Mouse (Mus musculus) midbrain, embryonic 15.5 days (tissue): ENCODE measurements around the gene Ccdc28b. TPM values are rescaled to one million over a fixed set of nuclear protein-coding genes. Genes with fewer than 3 reads are reported as not detected.

Experiments
- ATAC-seq: fragments of 200-750 bp; cut with Nextera tagmentation; replicated peaks from 2 replicates; pipeline ENCODE4 v1.8.0; 2017; ENCODE audit warnings: moderate TSS enrichment
- H3K27ac ChIP-seq: fragments of 300-500 bp; sonication (generic); 2 replicates; pipeline ENCODE4 v1.5.1; 2015; ENCODE audit warnings: mild to moderate bottlenecking, inconsistent platforms
- H3K27me3 ChIP-seq: fragments of 300-500 bp; sonication (generic); replicated peaks from 2 replicates; pipeline ENCODE4 v1.6.1; 2015; ENCODE audit warnings: inconsistent platforms
- H3K36me3 ChIP-seq: fragments of 300-500 bp; sonication (generic); replicated peaks from 2 replicates; pipeline ENCODE4 v1.6.1; 2015; ENCODE audit warnings: inconsistent platforms
- H3K4me1 ChIP-seq: fragments of 300-500 bp; sonication (generic); 2 replicates; pipeline ENCODE4 v1.6.1; 2015; ENCODE audit warnings: inconsistent platforms
- H3K4me2 ChIP-seq: fragments of 300-500 bp; sonication (generic); 2 replicates; pipeline ENCODE4 v1.6.1; 2015; ENCODE audit warnings: inconsistent platforms, mild to moderate bottlenecking, moderate library complexity
- H3K4me3 ChIP-seq: fragments of 300-500 bp; sonication (generic); 2 replicates; pipeline ENCODE4 v1.5.1; 2015; ENCODE audit warnings: mild to moderate bottlenecking, inconsistent platforms
- H3K9ac ChIP-seq: fragments of 300-500 bp; sonication (generic); 2 replicates; pipeline ENCODE4 v1.6.1; 2015; ENCODE audit warnings: mild to moderate bottlenecking, inconsistent platforms
- H3K9me3 ChIP-seq: fragments of 300-500 bp; sonication (generic); 2 replicates; pipeline ENCODE4 v1.6.1; 2016; ENCODE audit warnings: inconsistent platforms
- WGBS: fragments of 180-500 bp; shearing (Covaris S2); methylation state at CpG from one replicate; pipeline ENCODE4 v1.1.7; 2015; ENCODE audit warnings: mixed read lengths; 5-methylcytosine and 5-hydroxymethylcytosine counted together
- polyA plus RNA-seq: library from polyadenylated mRNA; unstranded; fragments of >200 nt; fragmentation: Nextera tagmentation; extraction: Ambion mirVana; gene quantifications from 2 replicates; pipeline ENCODE4 v1.2.1, GENCODE M21; 2015

The Ccdc28b gene
- 166 and 173 TPM in 2 replicates for polyA plus RNA-seq

- 2% methylated on average over 10 of the region's 10 CpGs for WGBS
- Histone ChIP-seq H3K4me2 (peak within 1 kb of the TSS; percentile 82), H3K4me1 (peaks cover 53% of the 10 kb centered on the region), H3K9me3 (no peaks in the 10 kb centered on the region), H3K27me3 (no peaks in the 10 kb centered on the region), H3K27ac (peak within 1 kb of the TSS; percentile 91), H3K36me3 (peaks cover 22% of the 10 kb centered on the region), H3K9ac (peak within 1 kb of the TSS; percentile 70), H3K4me3 (peak within 1 kb of the TSS; percentile 54)
- ATAC-seq: peak; percentile 55
Measured at GRCm38 (mm10) chr4:129623681-129624091, at the start of gene Ccdc28b. Gene Ccdc28b (minus strand): TSS chr4:129623947.

- Histone ChIP-seq H3K4me1 (peaks cover 22% of the 10 kb centered on the region), H3K9ac (peak overlapping the region; percentile 83), H3K9me3 (no peaks in the 10 kb centered on the region), H3K27me3 (no peaks in the 10 kb centered on the region), H3K4me2 (peak overlapping the region; percentile 72), H3K4me3 (peak overlapping the region; percentile 92), H3K27ac (peak overlapping the region; percentile 89), H3K36me3 (peaks cover 18% of the 10 kb centered on the region; the same call in 1 of the 2 replicates)
- ATAC-seq: no peak
- 9% methylated on average over 10 of the region's 10 CpGs for WGBS
Measured at GRCm38 (mm10) chr4:129672878-129673449, 49.2 kb upstream of the Ccdc28b start.

DNA sequence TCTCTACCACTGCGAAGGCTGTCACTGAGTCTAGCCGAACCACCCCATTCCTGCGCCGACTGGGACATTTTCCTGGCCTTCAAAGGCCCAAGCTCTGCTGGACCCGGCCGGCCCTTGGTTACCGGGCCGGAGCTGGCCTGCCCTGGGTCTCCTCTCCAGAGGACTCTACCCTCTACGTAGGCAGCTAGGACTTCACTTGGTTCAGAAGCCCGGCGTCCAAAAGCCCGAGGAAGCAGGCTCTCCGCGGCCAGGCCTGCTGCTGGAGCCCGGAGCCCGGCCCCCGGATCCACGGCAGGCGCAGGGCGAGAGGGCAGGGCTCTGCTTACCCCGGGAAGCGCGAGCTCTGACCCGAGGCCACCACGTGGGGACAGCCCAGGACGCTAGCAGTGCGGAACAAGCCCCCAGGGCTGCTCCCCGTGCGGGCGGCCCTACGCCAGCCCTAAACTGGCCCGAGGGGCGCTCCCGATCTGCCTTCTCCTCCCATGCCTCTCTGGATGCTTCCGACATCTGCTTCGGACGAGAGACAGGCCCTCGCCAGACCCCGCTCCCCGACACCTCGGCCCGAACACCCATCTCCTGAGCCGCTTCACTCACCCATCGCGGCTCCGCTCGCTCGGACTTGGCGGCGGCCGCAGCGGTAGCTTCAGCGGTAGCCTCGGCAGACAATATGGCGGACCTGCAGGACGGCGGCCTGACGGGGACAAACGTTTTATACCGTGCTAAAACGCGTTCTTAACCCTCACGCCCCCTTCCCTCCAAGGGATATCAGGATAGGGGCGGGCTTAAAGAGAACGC, 48.5 kb upstream of the Ccdc28b start, which contains the start of gene Kpna6:
TSS of gene Kpna6 (minus strand) at position 685 of the 795 bp plus-strand sequence.
- peaks cover 18% of the 10 kb centered on the region; the same call in 1 of the 2 replicates for H3K36me3 ChIP-seq
- under 1% methylated on average over 65 of the region's 65 CpGs for WGBS
- H3K9me3 ChIP-seq: no peaks in the 10 kb centered on the region
- no peaks in the 10 kb centered on the region for H3K27me3 ChIP-seq
- H3K9ac ChIP-seq: peak within 1 kb of the TSS; percentile 83
- H3K4me2 ChIP-seq: peak within 1 kb of the TSS; percentile 72
- ATAC-seq: peak; percentile 91
- H3K27ac ChIP-seq: peak within 1 kb of the TSS; percentile 89
- peak within 1 kb of the TSS; percentile 92 for H3K4me3 ChIP-seq
- peaks cover 22% of the 10 kb centered on the region for H3K4me1 ChIP-seq

- Histone ChIP-seq H3K9me3 (no peaks in the 10 kb centered on the region), H3K4me2 (peak overlapping the region; percentile 72), H3K27ac (peak overlapping the region; percentile 89), H3K4me1 (peaks cover 22% of the 10 kb centered on the region), H3K9ac (peak overlapping the region; percentile 83), H3K4me3 (peak overlapping the region; percentile 92), H3K36me3 (peaks cover 11% of the 10 kb centered on the region; the same call in 1 of the 2 replicates), H3K27me3 (no peaks in the 10 kb centered on the region)
- ATAC-seq: 0 out of 2 replicates have a peak, but pooled peaks have one; percentile 16
- WGBS: 6% methylated on average over 12 of the region's 12 CpGs
Measured at GRCm38 (mm10) chr4:129671491-129672082, 47.8 kb upstream of the Ccdc28b start.

DNA sequence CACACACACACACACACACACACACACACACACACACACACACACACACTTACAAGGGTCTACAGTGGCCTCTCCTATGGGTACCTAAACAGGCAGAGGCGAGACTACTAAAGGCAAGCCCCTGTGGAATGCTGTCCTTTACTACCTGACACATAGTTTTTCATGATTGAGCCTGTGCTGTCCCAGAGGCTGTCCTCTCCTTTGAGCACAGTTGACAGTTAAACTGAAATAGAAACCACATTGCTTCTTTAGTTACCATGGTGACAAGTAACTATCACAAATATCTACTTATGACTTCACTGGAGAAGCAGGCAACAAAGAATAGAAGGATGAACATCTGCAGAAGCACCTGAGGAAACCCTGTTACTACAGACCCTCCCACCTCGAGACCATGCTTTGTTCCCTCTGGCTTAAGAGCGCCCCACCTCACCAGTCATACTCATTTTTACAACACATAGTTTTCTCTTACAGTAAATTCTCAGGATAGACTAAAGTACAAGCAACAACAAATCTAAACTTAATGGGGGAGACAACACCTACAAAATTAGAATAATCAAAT, 38.6 kb upstream of the Ccdc28b start:
- no peak overlapping the region for H3K27ac ChIP-seq
- H3K9me3 ChIP-seq: no peaks in the 10 kb centered on the region
- no peak overlapping the region for H3K4me3 ChIP-seq
- peaks cover 27% of the 10 kb centered on the region for H3K36me3 ChIP-seq
- no peaks in the 10 kb centered on the region for H3K27me3 ChIP-seq
- no peak overlapping the region for H3K9ac ChIP-seq
- H3K4me2 ChIP-seq: no peak overlapping the region
- WGBS: 90% methylated on average over 3 of the region's 3 CpGs
- no peak for ATAC-seq
- H3K4me1 ChIP-seq: no peaks in the 10 kb centered on the region; the same call in 1 of the 2 replicates

- Histone ChIP-seq H3K9me3 (no peaks in the 10 kb centered on the region), H3K27me3 (no peaks in the 10 kb centered on the region), H3K9ac (no peak overlapping the region), H3K27ac (no peak overlapping the region), H3K4me2 (no peak overlapping the region), H3K4me3 (no peak overlapping the region), H3K4me1 (no peaks in the 10 kb centered on the region; the same call in 1 of the 2 replicates), H3K36me3 (peaks cover 34% of the 10 kb centered on the region)
- no peak for ATAC-seq
- 98% methylated on average over 3 of the region's 3 CpGs for WGBS
Measured at GRCm38 (mm10) chr4:129661584-129661983, 37.8 kb upstream of the Ccdc28b start.

DNA sequence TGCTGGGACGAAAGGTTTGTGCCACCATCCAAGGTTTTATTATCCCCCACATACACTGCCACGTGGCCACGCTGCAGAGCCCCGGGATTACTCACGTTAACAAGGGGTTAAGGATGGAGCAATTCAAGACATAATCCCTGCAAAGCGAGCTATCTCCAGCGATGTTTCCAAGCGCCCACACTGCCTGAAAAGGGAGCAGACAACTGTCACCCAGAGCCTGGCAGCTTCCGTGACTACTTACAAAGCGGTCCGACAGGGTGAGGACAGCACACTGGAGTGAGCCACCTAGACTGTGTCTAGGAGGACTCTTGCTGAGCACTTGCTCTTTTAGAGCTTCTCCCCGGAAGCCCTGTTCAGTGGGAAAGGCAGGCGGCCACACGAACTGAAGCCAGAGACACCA, 31.0 kb upstream of the Ccdc28b start:
- 90% methylated on average over 14 of the region's 14 CpGs for WGBS

DNA sequence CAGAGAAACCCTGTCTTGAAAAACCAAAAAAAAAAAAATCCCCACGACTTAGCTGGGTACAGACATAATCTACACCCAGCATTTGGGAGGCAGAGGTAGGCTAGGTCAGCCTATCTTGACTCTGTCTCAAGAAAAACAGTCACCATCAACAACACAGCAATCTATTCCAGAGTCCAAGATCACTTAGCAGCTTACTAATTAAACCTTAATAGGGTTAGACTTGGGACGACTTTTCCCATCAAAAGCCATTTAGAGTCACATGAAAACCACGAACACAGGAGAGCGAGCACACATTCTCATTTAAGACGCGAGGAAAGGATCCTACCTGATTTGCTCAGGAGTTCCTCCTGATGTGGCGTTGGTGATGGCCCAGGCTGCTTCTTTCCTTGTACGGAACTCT, 26.6 kb upstream of the Ccdc28b start:
- Histone ChIP-seq H3K4me2 (no peak overlapping the region), H3K4me3 (no peak overlapping the region), H3K9me3 (no peaks in the 10 kb centered on the region), H3K36me3 (peaks cover 80% of the 10 kb centered on the region), H3K4me1 (no peaks in the 10 kb centered on the region), H3K27ac (no peak overlapping the region), H3K27me3 (no peaks in the 10 kb centered on the region), H3K9ac (no peak overlapping the region)
- ATAC-seq: no peak
- WGBS: 96% methylated on average over 8 of the region's 8 CpGs

More for the DNA sequence above, 31.0 kb upstream of the Ccdc28b start:
- Histone ChIP-seq H3K4me3 (no peak overlapping the region), H3K4me2 (no peak overlapping the region), H3K36me3 (peaks cover 77% of the 10 kb centered on the region), H3K9ac (no peak overlapping the region), H3K27ac (no peak overlapping the region), H3K27me3 (no peaks in the 10 kb centered on the region), H3K4me1 (no peaks in the 10 kb centered on the region), H3K9me3 (no peaks in the 10 kb centered on the region)
- no peak for ATAC-seq

DNA sequence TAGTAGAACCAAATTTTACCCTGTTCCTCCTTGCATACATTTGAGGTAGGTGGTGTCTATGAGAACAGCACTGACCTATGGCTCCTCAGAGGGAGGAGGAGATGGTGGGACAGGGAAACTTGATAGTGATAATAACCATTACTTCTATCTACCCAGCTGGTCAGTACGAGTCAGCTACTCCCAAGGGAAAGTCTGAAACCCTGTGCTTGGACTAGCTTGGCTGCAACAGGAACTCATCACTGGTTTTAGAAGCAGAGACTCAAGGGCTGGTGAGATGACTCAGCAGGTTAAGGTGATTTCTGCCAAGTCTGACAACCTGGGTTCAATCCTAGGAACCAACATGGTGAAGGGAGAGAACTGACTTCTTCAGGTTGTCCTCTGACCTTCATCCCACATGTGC, 24.9 kb upstream of the Ccdc28b start:
- no peaks in the 10 kb centered on the region for H3K9me3 ChIP-seq
- 92% methylated on average over 1 of the region's 1 CpGs for WGBS
- H3K27ac ChIP-seq: no peak overlapping the region
- H3K27me3 ChIP-seq: no peaks in the 10 kb centered on the region
- peaks cover 65% of the 10 kb centered on the region for H3K36me3 ChIP-seq
- no peak overlapping the region for H3K4me3 ChIP-seq
- H3K9ac ChIP-seq: no peak overlapping the region
- ATAC-seq: no peak
- H3K4me1 ChIP-seq: no peaks in the 10 kb centered on the region
- no peak overlapping the region for H3K4me2 ChIP-seq

GRCm38 (mm10) chr4:129645204-129645603, 21.5 kb upstream of the Ccdc28b start:
- ATAC-seq: no peak
- H3K4me2 ChIP-seq: no peak overlapping the region
- 87% methylated on average over 6 of the region's 6 CpGs for WGBS
- H3K4me3 ChIP-seq: no peak overlapping the region
- no peak overlapping the region for H3K27ac ChIP-seq
- no peak overlapping the region for H3K9ac ChIP-seq
- no peaks in the 10 kb centered on the region for H3K9me3 ChIP-seq
- no peaks in the 10 kb centered on the region for H3K27me3 ChIP-seq
- H3K36me3 ChIP-seq: peaks cover 40% of the 10 kb centered on the region
- peaks cover 3% of the 10 kb centered on the region; the same call in 1 of the 2 replicates for H3K4me1 ChIP-seq

DNA sequence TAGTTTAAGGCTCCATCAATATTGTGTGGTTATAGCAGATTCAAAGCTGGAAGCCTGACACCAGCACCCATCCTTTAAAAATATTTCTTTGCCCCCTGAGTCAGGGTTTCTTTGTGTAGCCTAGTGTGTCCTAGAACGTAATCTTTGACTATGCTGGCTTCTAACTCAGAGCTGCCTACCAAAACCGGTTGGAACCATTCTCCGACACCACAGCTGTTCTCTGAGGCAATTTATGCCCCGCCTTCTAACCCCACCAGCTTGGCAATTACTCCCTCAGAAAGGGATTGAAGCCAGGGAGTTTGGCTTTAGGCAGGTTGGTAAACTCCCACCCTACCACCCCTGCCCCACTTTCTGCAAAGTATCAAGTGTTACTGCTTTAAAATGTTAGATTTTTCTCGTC, 18.0 kb upstream of the Ccdc28b start:
- H3K9ac ChIP-seq: no peak overlapping the region
- 58% methylated on average over 5 of the region's 5 CpGs for WGBS
- no peaks in the 10 kb centered on the region for H3K9me3 ChIP-seq
- H3K4me1 ChIP-seq: peaks cover 26% of the 10 kb centered on the region
- H3K4me3 ChIP-seq: no peak overlapping the region
- no peak for ATAC-seq
- no peak overlapping the region for H3K27ac ChIP-seq
- H3K36me3 ChIP-seq: peaks cover 16% of the 10 kb centered on the region; the same call in 1 of the 2 replicates
- H3K27me3 ChIP-seq: no peaks in the 10 kb centered on the region
- H3K4me2 ChIP-seq: no peak overlapping the region
